Mouse (Mus musculus) embryonic fibroblast, embryonic 13.5 days (primary cell): ENCODE data around the gene Hip1.

Experiments
- CTCF ChIP-seq: IDR thresholded peaks from 2 replicates; pipeline ENCODE4 v1.5.1; 2011; ENCODE audit warnings: mild to moderate bottlenecking, control low read depth, low read length, moderate library complexity, borderline replicate concordance; ENCODE audit not compliant: insufficient read depth
- POLR2A ChIP-seq: IDR thresholded peaks from 2 replicates; pipeline ENCODE4 v1.6.1; 2011; ENCODE audit warnings: low read depth, mild to moderate bottlenecking, control low read depth, low read length, moderate library complexity

GRCm38 (mm10) chr5:135579331-135579751 lies 34.4 kb upstream of the Hip1 start:
- no peak for TF ChIP-seq CTCF
- TF ChIP-seq POLR2A = no peak
